Mouse (Mus musculus): ENCODE results near the gene Rpl38.
A peak's percentile ranks its signal among the peaks of the same experiment; 100 is the strongest.

Gene Rpl38

DNA sequence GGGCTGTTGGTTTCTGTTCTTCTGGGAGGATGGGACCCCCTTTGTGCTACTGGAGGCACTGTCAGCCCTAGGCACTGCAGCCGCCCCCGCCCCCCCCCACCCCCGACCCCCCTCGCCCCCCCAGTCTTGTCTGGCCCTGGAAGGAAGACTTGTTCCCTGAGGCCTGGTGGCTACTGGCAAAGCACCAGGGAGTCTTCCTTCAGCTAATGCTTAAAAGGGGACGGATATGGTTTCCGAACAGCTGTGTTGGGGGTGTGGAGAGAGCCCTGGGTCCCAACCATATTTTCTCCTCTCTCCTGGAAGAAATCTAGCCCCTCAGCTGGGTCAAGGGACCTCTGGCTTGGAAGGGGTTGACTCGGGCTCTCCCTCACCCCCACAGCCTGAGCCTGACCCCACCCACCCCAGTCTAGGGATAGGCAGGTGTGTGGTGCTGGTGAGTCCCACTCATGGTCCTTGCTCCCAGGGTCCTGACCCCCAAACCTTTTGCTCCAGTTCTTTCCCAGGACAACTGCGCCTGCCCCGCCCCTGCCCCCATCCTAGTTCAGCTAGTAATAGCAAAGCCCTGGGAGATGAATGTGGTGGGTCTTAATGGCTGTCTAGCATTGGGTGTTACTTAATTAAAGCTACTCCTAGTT is 8.7 kb downstream of the Rpl38 start:
- peak; percentile 42 to 65 for DNase-seq (ENCODE audit: inconsistent age in 2 of 2, low spot score in 1 of 2)

DNA sequence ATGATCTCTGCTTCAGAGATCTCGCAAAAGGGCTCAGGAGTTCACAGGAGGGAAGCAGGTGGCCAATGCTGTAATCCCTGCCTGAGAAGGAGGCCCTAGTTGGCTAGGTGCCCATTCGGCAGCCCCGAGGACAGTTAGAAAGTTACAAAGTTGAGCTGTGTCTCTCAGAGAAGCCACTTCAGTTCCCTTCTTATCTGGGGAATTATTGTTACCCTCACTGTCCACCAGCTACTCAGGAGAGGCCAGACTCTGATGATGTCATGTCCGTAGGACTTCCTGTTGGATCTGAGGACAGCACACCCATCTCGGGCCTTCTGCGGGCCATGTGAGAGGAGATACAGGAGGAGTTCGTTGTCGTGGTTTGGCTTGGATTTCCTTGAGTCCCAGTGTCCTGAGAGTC is 11.3 kb downstream of the Rpl38 start:
- peak; percentile 68 to 85 for DNase-seq (ENCODE audit: inconsistent age in 2 of 2, low spot score in 1 of 2)

DNA sequence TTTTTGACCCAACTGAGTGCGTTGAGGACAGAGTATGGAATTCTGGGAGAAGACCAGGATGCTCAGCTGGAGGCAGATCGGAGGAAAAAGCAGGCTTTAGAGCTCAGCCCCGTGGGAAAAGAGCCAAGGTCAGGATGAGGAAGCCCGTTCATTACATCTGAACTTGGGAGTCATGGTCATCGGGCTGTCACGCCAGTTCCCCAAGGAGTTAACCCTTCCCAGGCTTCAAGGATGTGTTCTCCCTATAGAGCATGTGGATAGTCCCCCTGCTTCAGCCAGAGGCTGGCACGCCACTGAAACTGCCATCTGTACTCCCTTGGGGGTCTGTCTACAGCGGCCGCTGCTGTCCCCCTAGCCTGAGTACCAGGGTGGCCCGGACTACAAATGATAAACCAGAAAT is 12.0 kb downstream of the Rpl38 start:
- peak; percentile 86 to 94 for DNase-seq (ENCODE audit: inconsistent age in 2 of 2, low spot score in 1 of 2)

DNA sequence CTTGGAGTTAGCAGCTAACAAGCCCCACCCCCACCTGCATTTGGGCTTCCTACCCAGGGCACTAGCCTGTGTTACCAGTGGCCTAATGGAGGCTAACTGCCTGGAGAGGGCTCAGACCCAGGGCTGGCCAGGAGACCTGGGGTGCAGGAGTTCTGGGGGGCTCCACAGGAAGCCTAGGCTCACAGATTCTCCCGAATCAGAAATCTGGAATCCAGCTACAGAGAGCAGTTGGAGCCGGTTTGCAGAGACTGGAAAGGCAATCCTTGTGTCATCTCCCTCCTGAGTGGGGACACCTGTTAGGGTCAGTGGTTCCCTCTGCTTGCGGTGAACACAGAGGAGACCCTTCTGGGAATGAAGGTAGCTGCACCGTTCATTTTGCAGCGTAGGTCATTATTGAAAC is 12.7 kb downstream of the Rpl38 start:
- DNase-seq (ENCODE audit: inconsistent age in 2 of 2, low spot score in 1 of 2) = peak in 1 of 2 experiments; percentile 54

DNA sequence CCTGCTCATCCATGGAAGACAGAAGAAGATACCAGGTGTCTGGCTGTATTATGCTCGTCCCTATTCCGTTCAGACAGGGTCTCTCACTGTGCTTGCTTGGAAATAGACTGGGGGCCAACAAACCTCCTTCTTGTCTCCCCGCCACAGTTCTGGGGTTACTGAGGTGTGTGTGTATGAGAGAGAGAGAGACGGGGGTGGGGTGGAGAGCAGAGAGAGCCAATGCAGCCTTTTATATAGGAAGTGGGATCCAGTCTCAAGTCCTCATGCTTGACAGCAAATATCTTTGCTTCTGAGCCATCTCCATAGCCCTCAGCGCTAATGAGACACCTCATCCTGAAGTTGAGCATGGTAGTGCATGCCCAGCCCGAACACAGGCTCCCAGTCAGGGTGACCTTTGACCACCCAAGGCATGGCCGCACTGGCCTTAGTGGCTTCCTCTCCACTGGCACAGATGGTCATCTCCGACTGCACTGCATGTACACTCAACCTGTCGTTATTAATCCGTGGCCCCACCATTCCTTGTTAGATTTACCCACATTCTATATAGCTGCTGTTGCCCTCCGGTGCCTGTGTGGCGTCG is 14.1 kb downstream of the Rpl38 start:
- DNase-seq (ENCODE audit: inconsistent age in 2 of 2, low spot score in 1 of 2) = peak in 1 of 2 experiments; percentile 9

DNA sequence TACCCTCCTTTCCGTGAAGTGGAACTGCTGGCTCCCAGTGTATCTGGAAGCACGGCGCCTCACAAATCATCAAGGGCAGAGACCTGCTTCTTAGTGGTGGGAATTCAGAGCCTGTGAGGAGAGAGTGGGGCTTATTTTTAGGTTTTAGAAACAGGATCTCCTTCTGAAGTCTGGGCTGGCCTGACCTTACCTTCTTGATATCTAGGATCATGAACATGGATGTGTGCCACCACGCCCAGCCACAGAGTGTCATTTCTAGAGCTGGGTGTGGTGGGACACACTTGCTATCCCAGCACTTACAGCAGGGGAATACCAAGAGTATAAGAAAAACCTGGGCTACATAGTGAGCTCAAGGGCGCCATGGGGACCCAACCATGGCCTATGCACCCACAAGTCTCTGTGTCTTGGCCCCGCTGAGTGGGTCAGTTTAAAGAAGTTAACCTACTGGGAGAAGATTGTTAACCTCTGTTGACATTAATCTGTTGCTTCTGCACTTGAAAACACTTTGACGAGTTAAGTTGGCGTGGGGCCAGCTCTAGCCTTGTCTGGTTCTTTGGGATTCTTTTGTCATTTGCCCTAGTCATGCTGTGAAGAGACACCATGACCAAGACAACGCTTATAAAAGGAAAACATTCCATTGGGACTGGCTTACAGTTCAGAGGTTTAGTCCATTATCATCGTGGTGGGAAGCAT is 14.9 kb downstream of the Rpl38 start:
- DNase-seq (ENCODE audit: inconsistent age in 2 of 2, low spot score in 1 of 2) = peak; percentile 23 to 63

DNA sequence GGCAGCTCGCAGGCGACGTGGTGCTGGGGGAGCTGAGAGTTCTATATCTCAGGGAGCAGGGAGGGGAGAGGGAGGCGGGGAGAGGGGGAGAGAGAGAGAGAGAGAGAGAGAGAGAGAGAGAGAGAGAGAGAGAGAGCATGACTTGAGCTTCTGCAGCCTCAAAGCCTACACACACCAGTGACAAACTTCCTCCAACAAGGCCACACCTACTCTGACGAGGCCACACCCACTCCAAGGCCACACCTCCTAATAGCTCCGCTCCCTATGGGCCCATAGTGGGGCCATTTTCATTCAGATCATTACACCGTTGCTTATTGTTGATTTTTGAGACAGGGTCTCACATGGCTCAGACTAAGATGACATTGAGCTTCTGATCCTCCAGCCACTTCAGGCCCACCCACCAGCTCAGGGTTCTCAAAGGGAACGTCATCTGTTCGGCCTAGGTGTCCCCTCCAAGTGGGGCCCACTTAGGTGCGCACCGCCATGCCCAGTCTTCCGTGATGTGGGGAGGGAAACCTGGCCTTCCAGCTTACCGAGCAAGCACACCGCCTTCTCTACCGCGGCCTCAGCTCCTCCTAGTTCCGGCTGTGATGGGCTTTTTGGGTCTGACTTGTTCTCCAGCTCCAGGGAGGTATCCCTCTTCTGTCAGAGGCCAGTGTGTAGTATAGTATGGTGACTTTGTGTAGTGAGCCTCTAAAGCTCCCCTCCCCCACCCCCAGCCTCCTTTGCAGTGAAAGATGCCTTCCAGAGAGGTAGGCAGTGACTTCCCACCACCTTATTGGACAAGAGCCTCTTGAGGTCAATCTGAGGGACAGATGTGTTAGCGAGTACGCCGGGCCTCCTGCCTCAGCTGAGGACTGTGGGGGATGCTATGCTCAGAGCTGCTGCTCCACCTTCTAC is 15.6 kb downstream of the Rpl38 start:
- no peak for DNase-seq (ENCODE audit: inconsistent age in 2 of 2, low spot score in 1 of 2)

DNA sequence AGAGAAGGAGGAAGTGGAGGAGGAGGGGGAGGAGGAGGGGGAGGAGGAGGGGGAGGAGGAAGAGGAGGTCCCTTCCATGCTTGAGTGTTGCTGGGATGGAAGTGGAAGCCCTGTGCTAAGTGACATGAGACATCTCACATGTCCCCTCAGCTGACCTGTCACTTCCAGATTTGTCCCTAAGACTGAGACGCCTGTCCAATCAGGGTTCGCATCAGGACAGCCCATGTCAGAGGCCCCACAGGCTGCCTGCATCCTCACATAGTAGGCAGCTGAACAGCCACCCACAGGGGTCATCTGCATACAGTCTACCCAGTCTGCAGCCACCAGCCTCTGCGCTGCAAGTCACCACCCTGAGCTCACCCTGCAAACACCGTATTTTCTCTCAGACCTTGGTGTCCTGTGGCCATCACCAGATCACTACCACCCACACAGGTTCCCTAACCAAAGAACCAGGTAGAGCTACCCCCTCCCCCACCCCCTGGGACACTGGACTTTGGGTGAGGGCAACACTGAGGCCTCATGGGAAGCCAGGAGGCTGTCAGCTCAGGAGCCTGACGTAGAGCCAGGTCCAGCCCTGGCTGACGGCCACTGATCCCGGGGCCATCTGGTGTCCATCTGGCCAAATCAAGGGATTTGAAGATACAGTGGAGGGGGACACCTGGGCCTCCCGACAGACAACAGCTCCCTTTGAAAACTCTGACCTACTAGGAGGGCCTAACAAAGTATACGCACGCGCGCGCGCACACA is 16.5 kb downstream of the Rpl38 start:
- DNase-seq (ENCODE audit: inconsistent age in 2 of 2, low spot score in 1 of 2) = peak in 1 of 2 experiments; percentile 61

DNA sequence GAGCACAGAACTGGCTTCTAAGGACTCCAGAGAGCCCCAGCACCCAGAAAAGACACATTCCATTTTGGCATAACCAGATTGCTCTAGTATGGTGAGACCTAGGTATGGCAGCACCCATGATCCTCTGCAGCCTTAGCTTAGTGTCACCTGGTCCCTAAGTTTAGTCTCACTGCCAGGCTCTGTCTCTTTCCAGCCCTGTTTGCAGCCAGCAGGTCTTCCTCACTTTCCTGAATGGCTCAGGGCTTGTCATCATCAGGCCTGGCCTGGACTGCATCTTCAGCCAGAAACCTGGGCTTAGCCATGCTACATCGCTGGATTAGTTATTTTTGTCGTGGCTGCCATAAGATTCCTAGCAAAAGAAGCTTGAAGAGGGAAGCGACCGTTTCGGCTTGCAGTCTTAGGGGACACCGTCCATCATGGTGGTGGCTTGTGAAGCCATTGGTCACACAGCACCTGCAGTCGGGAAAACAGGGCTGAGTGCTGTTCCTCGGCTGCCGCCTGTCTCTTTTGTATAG is 17.3 kb downstream of the Rpl38 start:
- no peak for DNase-seq (ENCODE audit: inconsistent age in 2 of 2, low spot score in 1 of 2)

DNA sequence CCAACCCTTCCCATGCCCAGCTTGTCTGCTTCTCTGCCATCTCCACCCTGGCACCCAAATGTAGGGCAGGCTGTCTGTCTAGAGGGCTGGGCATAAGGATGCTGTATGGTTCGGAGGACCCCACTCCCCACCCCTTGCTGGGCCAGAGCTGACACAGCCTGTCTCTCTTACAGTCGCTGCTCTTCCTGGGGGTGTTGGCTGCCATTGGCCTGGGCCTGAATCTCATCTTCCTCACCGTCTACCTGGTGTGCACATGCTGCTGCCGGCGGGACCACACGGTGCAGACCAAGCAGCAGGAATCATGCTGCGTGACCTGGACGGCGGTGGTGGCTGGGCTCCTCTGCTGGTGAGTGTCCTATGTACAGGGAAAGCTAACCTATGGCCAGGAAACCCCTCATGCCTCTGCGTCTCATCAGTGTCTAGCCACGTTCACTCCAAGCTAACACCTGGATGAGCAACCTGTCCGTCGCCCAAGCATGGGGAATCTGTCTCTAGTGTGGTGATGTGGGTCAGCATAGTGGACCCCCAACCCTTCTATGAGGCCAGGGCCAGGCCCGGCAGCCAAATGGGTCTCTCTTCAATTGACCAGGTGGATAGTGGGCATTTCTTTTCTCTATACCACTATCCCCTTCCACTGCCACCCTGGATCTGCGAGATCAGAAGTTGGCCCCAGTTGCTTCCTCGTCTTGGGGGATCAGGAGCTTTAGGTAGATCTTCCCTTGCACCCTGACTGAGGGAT is 18.1 kb downstream of the Rpl38 start:
- DNase-seq (ENCODE audit: inconsistent age in 2 of 2, low spot score in 1 of 2) = peak in 1 of 2 experiments; percentile 45

DNA sequence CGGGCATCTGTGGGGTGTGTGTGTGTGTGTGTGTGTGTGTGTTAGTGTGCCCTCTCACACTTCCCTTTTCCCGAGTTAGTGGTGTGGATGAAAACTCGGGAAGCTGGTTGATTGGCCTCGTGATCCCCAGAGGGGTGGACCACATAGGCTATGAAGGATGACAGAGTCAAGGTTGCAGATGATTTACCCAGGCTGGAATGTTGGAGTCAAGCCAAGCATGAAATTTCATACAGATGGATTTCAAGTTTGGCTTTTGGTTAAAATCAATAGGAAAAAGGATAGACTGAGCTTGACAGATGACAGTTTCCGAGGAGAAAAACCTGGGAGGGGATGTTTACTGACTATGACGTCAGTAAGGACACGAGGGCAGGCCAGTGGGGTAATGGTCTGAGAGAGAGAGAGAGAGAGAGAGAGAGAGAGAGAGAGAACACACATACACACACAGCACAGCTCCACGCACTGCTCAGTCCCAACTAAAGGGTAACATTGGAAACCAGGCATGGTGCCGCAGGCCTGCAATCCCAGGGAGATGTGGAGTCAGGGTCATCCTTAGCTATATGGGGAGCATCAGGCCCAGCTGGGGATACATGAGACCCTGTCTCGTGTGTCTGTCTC is 19.4 kb downstream of the Rpl38 start:
- DNase-seq (ENCODE audit: inconsistent age in 2 of 2, low spot score in 1 of 2) = peak; percentile 64 to 90

DNA sequence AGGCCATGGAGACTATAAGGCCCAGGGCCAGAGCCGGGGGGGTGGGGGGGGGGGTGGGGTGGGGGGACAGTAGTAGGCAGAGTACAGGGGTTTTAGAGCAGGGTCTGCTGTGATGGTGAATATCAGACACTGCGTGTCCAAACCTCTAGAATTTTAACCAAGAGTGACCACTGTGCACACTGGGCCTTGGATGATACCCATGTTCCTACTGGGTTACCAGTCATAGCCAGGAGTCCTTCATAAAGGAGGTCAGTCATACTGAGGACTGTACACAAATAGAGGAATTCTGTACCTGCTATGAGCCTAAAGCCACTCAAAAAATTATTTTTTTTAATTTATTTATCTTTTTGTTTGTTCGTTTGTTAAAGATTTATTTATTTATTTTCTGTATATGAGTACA is 20.4 kb downstream of the Rpl38 start:
- DNase-seq (ENCODE audit: inconsistent age in 2 of 2, low spot score in 1 of 2) = no peak

DNA sequence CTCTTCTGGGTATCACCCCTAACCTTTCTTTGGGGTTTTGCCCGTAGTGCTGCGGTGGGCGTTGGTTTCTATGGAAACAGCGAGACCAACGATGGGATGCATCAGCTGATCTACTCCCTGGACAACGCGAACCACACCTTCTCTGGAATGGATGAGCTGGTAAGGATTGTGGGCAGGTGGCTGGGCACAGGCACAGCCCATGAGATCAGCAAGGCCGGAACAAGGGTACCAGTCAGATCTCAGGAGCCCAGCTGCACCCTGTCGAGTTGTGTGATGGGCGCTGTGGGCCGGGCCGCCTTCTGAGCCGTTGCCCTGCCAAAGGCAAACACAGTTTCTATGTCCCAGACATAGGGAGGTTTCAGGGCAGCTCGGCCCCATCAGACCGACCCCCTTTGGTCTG is 21.9 kb downstream of the Rpl38 start:
- DNase-seq (ENCODE audit: inconsistent age in 2 of 2, low spot score in 1 of 2) = no peak

DNA sequence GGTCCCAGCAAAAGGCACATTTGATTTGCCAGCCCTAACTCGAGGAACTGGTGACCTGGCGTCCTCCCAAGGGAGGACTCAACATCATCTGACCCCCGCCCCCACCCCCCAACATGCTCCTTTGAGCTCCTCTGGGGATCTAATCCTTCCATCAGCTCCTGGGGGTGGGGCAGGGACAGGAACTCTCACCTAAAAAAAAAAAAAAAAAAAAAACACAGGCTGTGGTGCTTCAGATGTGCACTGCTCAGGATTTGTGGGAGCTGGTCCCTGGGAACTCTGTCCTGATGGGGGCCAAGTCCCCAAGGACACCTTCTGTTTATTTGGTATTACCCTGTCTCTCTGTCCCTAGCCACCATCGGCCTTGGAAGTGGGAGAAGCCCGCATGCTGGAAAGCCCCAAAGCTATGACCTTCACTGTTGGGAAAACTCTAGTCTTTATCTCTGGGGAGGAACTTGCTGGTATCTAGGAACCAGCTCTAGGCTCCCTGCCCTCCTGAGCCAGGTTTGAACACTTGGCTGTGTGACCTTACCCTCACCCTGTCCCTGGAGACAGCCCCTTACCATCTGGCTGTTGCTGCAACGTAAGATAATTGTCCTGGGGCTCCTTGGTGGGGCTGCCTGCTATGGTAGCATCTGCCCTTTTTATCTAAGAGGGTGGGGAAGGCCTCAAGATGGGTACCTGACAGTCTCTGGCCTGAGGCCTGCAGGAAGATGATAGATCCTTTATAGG is 23.3 kb downstream of the Rpl38 start:
- peak; percentile 86 to 91 for DNase-seq (ENCODE audit: inconsistent age in 2 of 2, low spot score in 1 of 2)

DNA sequence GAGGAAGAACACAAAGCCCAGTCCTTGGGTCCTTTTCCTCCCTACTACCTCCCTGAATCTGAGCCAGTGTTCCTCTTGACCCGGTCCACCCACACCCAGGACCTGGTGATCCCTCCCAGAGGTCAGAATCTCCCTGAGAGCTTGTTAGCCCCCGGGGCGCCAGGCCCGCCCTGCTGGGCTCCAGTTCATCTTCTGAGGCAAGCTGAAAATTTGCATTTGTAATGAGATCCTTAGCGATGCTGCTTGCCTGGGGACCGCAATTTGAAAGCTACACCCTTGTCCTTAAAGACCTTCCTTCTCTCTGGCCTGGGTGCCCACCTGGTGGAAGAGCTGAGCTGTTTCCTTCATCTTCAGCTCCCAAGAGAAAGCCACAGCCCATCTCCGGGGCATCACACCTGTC is 24.3 kb downstream of the Rpl38 start:
- peak in 1 of 2 experiments; percentile 46 for DNase-seq (ENCODE audit: inconsistent age in 2 of 2, low spot score in 1 of 2)

DNA sequence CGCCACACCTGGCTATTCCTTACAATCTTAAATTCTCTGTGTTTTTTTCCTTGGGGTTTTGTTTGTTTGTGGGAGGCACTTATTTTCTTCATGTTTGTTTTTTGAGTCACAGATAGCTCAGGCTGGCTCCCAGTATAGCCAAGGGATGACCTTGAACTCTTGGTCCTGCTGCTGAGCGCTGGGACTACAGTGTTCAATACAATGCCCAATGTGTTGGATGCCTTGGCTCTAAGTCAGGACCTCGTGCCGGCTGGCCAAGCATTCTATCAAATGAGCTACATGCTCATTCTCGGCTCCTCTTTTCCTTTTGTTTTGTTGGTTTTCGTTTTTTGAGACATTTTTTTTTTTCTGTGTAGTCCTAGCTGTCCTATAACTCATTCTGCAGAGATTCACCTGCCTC is 25.1 kb downstream of the Rpl38 start:
- DNase-seq (ENCODE audit: inconsistent age in 2 of 2, low spot score in 1 of 2) = peak in 1 of 2 experiments; percentile 50

DNA sequence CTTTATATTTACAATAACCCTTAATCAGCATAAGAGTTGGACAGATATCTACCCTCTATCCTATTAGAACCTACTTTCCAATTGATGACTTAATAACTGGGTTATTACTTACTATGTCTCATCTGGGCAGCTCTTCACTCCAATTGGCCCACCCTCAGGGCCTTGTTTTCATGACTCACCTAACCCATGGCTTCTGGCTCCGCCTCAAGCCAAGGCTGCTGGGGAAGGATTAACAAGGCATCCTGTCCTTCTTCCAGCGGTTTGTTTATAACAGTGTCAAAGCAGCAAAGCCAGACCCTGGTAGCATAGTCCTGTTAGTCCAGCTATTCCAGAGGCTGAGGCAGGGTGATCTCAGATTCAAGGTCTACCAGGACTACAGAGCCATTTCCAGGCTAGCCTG is 26.1 kb downstream of the Rpl38 start:
- DNase-seq (ENCODE audit: inconsistent age in 2 of 2, low spot score in 1 of 2) = peak; percentile 84 to 92

DNA sequence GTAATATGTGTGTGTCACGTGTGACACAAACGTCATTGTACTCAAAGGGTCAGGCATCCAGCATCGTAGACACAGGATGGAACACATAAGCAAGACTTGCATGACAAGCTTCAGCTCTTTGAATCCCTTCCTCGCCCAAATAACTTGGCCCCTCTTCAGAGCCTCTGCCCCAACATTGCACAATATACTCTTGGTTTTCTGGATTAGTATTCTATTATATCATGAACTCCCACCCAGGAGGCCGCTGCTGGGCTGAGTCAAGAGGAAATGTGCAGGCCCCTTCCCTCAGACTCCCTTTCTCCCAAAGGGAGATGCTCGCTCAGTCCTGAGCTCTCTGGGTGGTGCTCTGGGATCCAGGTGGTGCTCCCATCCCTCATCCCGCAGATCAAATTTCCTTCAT is 30.2 kb downstream of the Rpl38 start:
- DNase-seq (ENCODE audit: inconsistent age in 2 of 2, low spot score in 1 of 2) = no peak

DNA sequence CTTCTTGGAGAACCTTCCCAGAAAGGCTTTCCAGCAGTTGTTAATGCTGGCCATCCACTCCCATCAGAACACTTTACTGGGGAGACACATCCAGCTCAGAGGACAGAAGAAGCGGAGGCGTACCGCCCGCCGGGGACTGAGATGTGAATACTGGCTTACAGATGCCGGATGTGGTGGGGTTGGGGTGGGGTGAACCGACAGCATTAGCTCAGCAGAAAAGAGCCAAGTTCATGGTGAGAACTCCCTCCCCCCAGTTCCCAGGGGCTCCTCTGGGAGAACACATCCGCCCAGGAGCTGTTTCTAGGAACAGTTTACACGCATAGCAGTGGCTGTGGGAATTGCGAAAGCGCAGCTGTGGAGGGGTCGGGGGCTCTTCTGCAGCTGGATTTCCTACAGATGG is 31.2 kb downstream of the Rpl38 start:
- no peak for DNase-seq (ENCODE audit: inconsistent age in 2 of 2, low spot score in 1 of 2)
